In genomic region chr14:29935516-29935915, GRCm38 (mm10) we compare ENCODE assay signal across 14 mouse cellular contexts. TPM values are rescaled to one million over a fixed set of nuclear protein-coding genes. Genes with fewer than 3 reads are reported as not detected.
DNase-seq lines count a peak whose midpoint lies in the region; TF ChIP-seq lines count a peak whose summit lies in the region.
"Had no signal": no experiment of that assay in that cellular context is flagged by ENCODE, and none has a peak within 500 bp of the region (broad histone marks: within the 10 kb centered on the region; RNA-seq: fewer than 3 reads in every experiment).

No protein-coding gene starts in this region.

- intact Hi-C loops in left cerebral cortex, postnatal 4 days (cut with DNase I): loop anchor here (5.0 to 10.0 kb wide), 2 partner anchors 213 to 491 kb away; partner anchors contain the start of gene Cacna2d3

- peak; percentile 12 for DNase-seq in adrenal gland, postnatal 10 days
- DNase-seq in adrenal gland, adult 8-10 months: no peak
- DNase-seq in cerebellum, postnatal 25 days: peak; percentile 42 to 60
- DNase-seq in cerebellum, adult 8-10 months: no peak
- DNase-seq in left cerebral cortex, postnatal 4 days: peak; percentile 48
- no peak for DNase-seq in left cerebral cortex, adult 18-20 months (ENCODE audit: low spot score in 2 of 2)
- peak; percentile 23 for DNase-seq in brain, embryonic 14.5 days (ENCODE audit: low read depth)
- DNase-seq: cerebellum, adult 11 months; forebrain, postnatal 0 days; gastrocnemius, postnatal 14 days; heart, adult 2 months; heart, postnatal 14 days; kidney, adult 11 months; kidney, adult 9 months had no signal

- no peak for TF ChIP-seq POLR2A in brain, embryonic 14.5 days (IDR thresholded peaks at IDR 0.05; ENCODE audit: borderline replicate concordance, extremely low read depth, insufficient read depth, insufficient read length, poor library complexity, severe bottlenecking)

- no peak for TF ChIP-seq CTCF in brain, embryonic 14.5 days (IDR thresholded peaks at IDR 0.05; ENCODE audit: borderline replicate concordance, extremely low read depth, insufficient read depth, insufficient read length)

RNA-seq across cellular contexts. Expression of gene Selenok, which starts 32.6 kb away (rescaled TPM):
- total RNA-seq in adrenal gland, postnatal 10 days (2021): 10 to 100 TPM; 67.8 to 89.2 TPM
- 100 to 1,000 TPM; 104 to 139 (median 118) TPM for total RNA-seq in adrenal gland, adult 8-10 months (2022)
- total RNA-seq in left cerebral cortex, postnatal 4 days (2021): 100 to 1,000 TPM; 105 to 123 TPM
- 100 to 1,000 TPM; 128 to 136 TPM for total RNA-seq in left cerebral cortex, adult 18-20 months (2021)
- 150 and 158 TPM in 2 replicates for polyA plus RNA-seq in brain, embryonic 14.5 days (2012; rRNA removed)

RNA-seq across cellular contexts. Expression of gene Actr8, which starts 42.6 kb away (rescaled TPM):
- 10 to 100 TPM; 44.8 to 56.5 TPM for total RNA-seq in adrenal gland, postnatal 10 days (2021)
- total RNA-seq in adrenal gland, adult 8-10 months (2022): 10 to 100 TPM; 61.4 to 88.8 (median 68.7) TPM
- 10 to 100 TPM; 65.9 to 70.9 TPM for total RNA-seq in left cerebral cortex, postnatal 4 days (2021)
- 10 to 100 TPM; 80.2 to 83.3 TPM for total RNA-seq in left cerebral cortex, adult 18-20 months (2021)
- 49.4 and 59.5 TPM in 2 replicates for polyA plus RNA-seq in brain, embryonic 14.5 days (2012; rRNA removed)

Comparison
In these comparisons a context has a peak if more than half of its experiments do, and no peak if none do; other contexts are left out.
1. DNase-seq: peak in adrenal gland, postnatal 10 days (single experiment), cerebellum, postnatal 25 days (2 of 2), left cerebral cortex, postnatal 4 days (single experiment) and brain, embryonic 14.5 days (single experiment); none in adrenal gland, adult 8-10 months (single experiment), cerebellum, adult 8-10 months (single experiment) and left cerebral cortex, adult 18-20 months (0 of 2).